ENCODE assay signal across 7 mouse cellular contexts in the genomic region with DNA sequence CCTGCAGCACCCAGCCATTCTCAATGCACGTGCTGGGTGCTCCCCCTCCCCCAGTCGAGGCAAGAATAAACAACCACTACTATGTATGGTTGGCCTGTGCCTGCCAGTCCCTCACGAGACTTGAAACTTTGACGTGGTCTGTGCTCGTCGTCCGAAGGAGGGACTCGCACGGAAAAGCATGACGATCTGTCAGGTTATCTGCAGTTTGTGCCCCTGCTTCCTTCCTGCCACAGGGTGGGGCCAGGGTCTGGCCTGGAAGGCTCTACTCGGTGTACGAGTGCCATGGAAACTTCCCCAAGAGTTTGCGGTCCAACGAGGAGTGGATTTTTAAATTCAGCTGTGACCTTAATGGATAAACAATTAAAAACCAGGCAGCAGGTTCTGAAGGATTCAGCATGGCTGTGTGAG. TPM values are rescaled to one million over a fixed set of nuclear protein-coding genes. Genes with fewer than 3 reads are reported as not detected.
DNase-seq lines count a peak whose midpoint lies in the region; ATAC-seq and TF ChIP-seq lines count a peak whose summit lies in the region.

No protein-coding gene starts in this region.

- peak overlapping the region; percentile 65 for H3K9ac ChIP-seq in ES-E14 (ENCODE audit: insufficient read depth, low read depth, low read length, poor library complexity, severe bottlenecking)
- peak overlapping the region; percentile 93; the same call in 1 of the 2 replicates for H3K9ac ChIP-seq in midbrain, embryonic 14.5 days (replicated peaks; ENCODE audit: low read length)

- peak overlapping the region; percentile 57 for H3K27ac ChIP-seq in ES-E14 (ENCODE audit: insufficient read depth, low read depth, low read length, poor library complexity, severe bottlenecking)
- H3K27ac ChIP-seq in midbrain, embryonic 14.5 days (replicated peaks; ENCODE audit: low read depth, low read length), result no peak overlapping the region

- 6% methylated on average over 14 of the region's 14 CpGs for WGBS in midbrain, embryonic 14.5 days

- H3K9me3 ChIP-seq in ES-E14 (ENCODE audit: control insufficient read depth, insufficient read depth, low read depth, low read length), result no peaks in the 10 kb centered on the region
- no peaks in the 10 kb centered on the region for H3K9me3 ChIP-seq in midbrain, embryonic 14.5 days (ENCODE audit: control insufficient read depth, low read length)

- peaks cover 14 to 20% of the 10 kb centered on the region in 2 experiments; a peak in 3 of 4 replicates for H3K4me1 ChIP-seq in ES-E14 (ENCODE audit: control insufficient read depth in 2 of 2, insufficient read depth in 2 of 2, low read length in 2 of 2, poor library complexity in 1 of 2)
- peaks cover 14% of the 10 kb centered on the region for H3K4me1 ChIP-seq in midbrain, embryonic 14.5 days (ENCODE audit: control insufficient read depth, insufficient read depth, low read length)

- H3K36me3 ChIP-seq in ES-E14 (ENCODE audit: control insufficient read depth, insufficient read depth, low read length, poor library complexity, severe bottlenecking), result no peaks in the 10 kb centered on the region
- no peaks in the 10 kb centered on the region for H3K36me3 ChIP-seq in midbrain, embryonic 14.5 days (ENCODE audit: control insufficient read depth, insufficient read depth, low read length)

- peak; percentile 35 for DNase-seq in ES-E14 (ENCODE audit: low read depth, low spot score)
- peak; percentile 60 for DNase-seq in c-Kit-positive CD71-negative TER-119-negative erythroid progenitor cells, embryonic 14.5 days (ENCODE audit: low read depth)
- DNase-seq in heart, postnatal 10 days, result peak; percentile 13 to 32
- DNase-seq in kidney, postnatal 4 days, result peak; percentile 39 to 60
- peak; percentile 32 for DNase-seq in midbrain, embryonic 14.5 days
- DNase-seq in urinary bladder, postnatal 25 days (ENCODE audit: low spot score), result no peak
- DNase-seq in layer of hippocampus, adult 11-12 months (ENCODE audit: low spot score), result no peak

- H3K27me3 ChIP-seq in midbrain, embryonic 14.5 days (ENCODE audit: control insufficient read depth, insufficient read depth, low read length), result no peaks in the 10 kb centered on the region

- no peak for ATAC-seq in midbrain, embryonic 14.5 days (ENCODE audit: low FRiP score, low TSS enrichment)

- in situ Hi-C loops in ES-E14 (cut with MboI; ENCODE audit: low sequenced_read_pairs in 2 of 2, unreplicated experiment in 2 of 2), result no loop called here

- H3K4me3 ChIP-seq in ES-E14 (ENCODE audit: insufficient read depth in 1 of 2, low read depth in 1 of 2, low read length in 2 of 2, poor library complexity in 1 of 2, severe bottlenecking in 1 of 2), result peak overlapping the region; percentile 89 to 97
- peak overlapping the region; percentile 84 for H3K4me3 ChIP-seq in midbrain, embryonic 14.5 days (replicated peaks; ENCODE audit: low read depth, low read length)

- intact Hi-C loops in heart, postnatal 10 days (cut with DNase I), result no loop called here

- peak overlapping the region; percentile 87 for H3K4me2 ChIP-seq in midbrain, embryonic 14.5 days (ENCODE audit: low read length)

TF ChIP-seq in ES-E14, 5 proteins besides CTCF, POLR2A, EP300 and RAD21:
- TF ChIP-seq ZC3H11A (IDR thresholded peaks at IDR 0.05; ENCODE audit: borderline replicate concordance, low read depth, low read length), result 0 out of 2 replicates have a peak, but pooled peaks have one; percentile 0
- TF ChIP-seq HCFC1 (IDR thresholded peaks at IDR 0.05; ENCODE audit: borderline replicate concordance, insufficient read depth, low read length), result no peak
- no peak for TF ChIP-seq MAFK (IDR thresholded peaks at IDR 0.05; ENCODE audit: insufficient read depth, low read depth, low read length)
- 0 out of 2 replicates have a peak, but pooled peaks have one; percentile 10 for TF ChIP-seq ZNF384 (IDR thresholded peaks at IDR 0.05; ENCODE audit: low read depth, low read length)
- 0 out of 2 replicates have a peak, but pooled peaks have one; percentile 29 for TF ChIP-seq CHD2 (IDR thresholded peaks at IDR 0.05; ENCODE audit: low read depth, low read length)

RNA-seq across cellular contexts. Expression of gene Rab4a, which starts 1.2 kb away (rescaled TPM):
- 22.1 and 29.6 TPM in 2 replicates for total RNA-seq in ES-E14 (2012; rRNA removed)
- total RNA-seq in heart, postnatal 10 days (2021), result 1 to 10 TPM; 8.0 to 9.5 TPM
- polyA plus RNA-seq in midbrain, embryonic 14.5 days (2014; fragmentation: Nextera tagmentation; extraction: Ambion mirVana), result 69.8 and 75.8 TPM in 2 replicates

RNA-seq across cellular contexts. Expression of gene Ccsap, which starts 53.0 kb away (rescaled TPM):
- total RNA-seq in ES-E14 (2012; rRNA removed), result 4.5 and 5.1 TPM in 2 replicates
- 1 to 10 TPM; 3.1 to 3.2 TPM for total RNA-seq in heart, postnatal 10 days (2021)
- 4.5 and 4.6 TPM in 2 replicates for polyA plus RNA-seq in midbrain, embryonic 14.5 days (2014; fragmentation: Nextera tagmentation; extraction: Ambion mirVana)

Comparison
In these comparisons a context has a peak if more than half of its experiments do, and no peak if none do; other contexts are left out.
1. DNase-seq: peak in ES-E14 (single experiment), c-Kit-positive CD71-negative TER-119-negative erythroid progenitor cells, embryonic 14.5 days (single experiment), heart, postnatal 10 days (2 of 2), kidney, postnatal 4 days (2 of 2) and midbrain, embryonic 14.5 days (single experiment); none in urinary bladder, postnatal 25 days (single experiment) and layer of hippocampus, adult 11-12 months (single experiment).